Mouse (Mus musculus) retina, adult 2 months (tissue): ENCODE measurements around the gene Srrm4.
A peak's percentile ranks its signal among the peaks of the same experiment; 100 is the strongest.

Experiments used
- DNase-seq: peaks from one replicate; pipeline ENCODE4 v3.0.0-alpha.2; 2012; ENCODE audit warnings: low read depth, low spot score

Srrm4 gene

GRCm38 (mm10) chr5:116591346-116592048 lies at the start of gene Srrm4:
Gene Srrm4, minus strand, starts transcription at chr5:116591817.
- DNase-seq, result peak; percentile 75

GRCm38 (mm10) chr5:116592801-116593430 lies 1.3 kb upstream of the Srrm4 start:
- DNase-seq, result peak; percentile 71

GRCm38 (mm10) chr5:116592049-116592800 lies 608 bp upstream of the Srrm4 start:
- DNase-seq, result no peak

- no peak for DNase-seq
Measured at GRCm38 (mm10) chr5:116590698-116591097, 919 bp downstream of the Srrm4 start.

- DNase-seq, result no peak
Measured at GRCm38 (mm10) chr5:116589631-116590030, 2.0 kb downstream of the Srrm4 start.

- DNase-seq, result no peak
Measured at GRCm38 (mm10) chr5:116588836-116589235, 2.8 kb downstream of the Srrm4 start.

GRCm38 (mm10) chr5:116579533-116579932 lies 12.1 kb downstream of the Srrm4 start:
- DNase-seq, result no peak

GRCm38 (mm10) chr5:116577082-116577481 lies 14.5 kb downstream of the Srrm4 start:
- no peak for DNase-seq

- no peak for DNase-seq
Measured at GRCm38 (mm10) chr5:116573307-116573706, 18.3 kb downstream of the Srrm4 start.

GRCm38 (mm10) chr5:116571936-116572335 lies 19.7 kb downstream of the Srrm4 start:
- no peak for DNase-seq

- DNase-seq, result no peak
Measured at GRCm38 (mm10) chr5:116571232-116571861, 20.3 kb downstream of the Srrm4 start.

GRCm38 (mm10) chr5:116570566-116570965 lies 21.1 kb downstream of the Srrm4 start:
- no peak for DNase-seq

GRCm38 (mm10) chr5:116569629-116570028 lies 22.0 kb downstream of the Srrm4 start:
- DNase-seq, result peak; percentile 61

- no peak for DNase-seq
Measured at GRCm38 (mm10) chr5:116568050-116568449, 23.6 kb downstream of the Srrm4 start.

GRCm38 (mm10) chr5:116567298-116567697 lies 24.3 kb downstream of the Srrm4 start:
- no peak for DNase-seq

- DNase-seq, result no peak
Measured at GRCm38 (mm10) chr5:116566385-116567045, 25.1 kb downstream of the Srrm4 start.

GRCm38 (mm10) chr5:116565573-116565972 lies 26.0 kb downstream of the Srrm4 start:
- DNase-seq, result no peak

GRCm38 (mm10) chr5:116564391-116564790 lies 27.2 kb downstream of the Srrm4 start:
- DNase-seq, result no peak

GRCm38 (mm10) chr5:116563713-116564112 lies 27.9 kb downstream of the Srrm4 start:
- no peak for DNase-seq

GRCm38 (mm10) chr5:116559091-116559490 lies 32.5 kb downstream of the Srrm4 start:
- no peak for DNase-seq

- no peak for DNase-seq
Measured at GRCm38 (mm10) chr5:116556614-116557013, 35.0 kb downstream of the Srrm4 start.
